Mouse (Mus musculus) bone marrow, adult 2 months (tissue): ENCODE data around the gene Tmco5.

Experiments used
- CTCF ChIP-seq: fragments of 200-500 bp; IDR thresholded peaks from 2 replicates; pipeline ENCODE4 v1.5.1; 2011; ENCODE audit warnings: low read length, control low read depth; ENCODE audit not compliant: control insufficient read depth, insufficient read depth
- POLR2A ChIP-seq: fragments of 200-500 bp; IDR thresholded peaks from 2 replicates; pipeline ENCODE4 v1.6.1; 2011; ENCODE audit warnings: low read depth, mild to moderate bottlenecking, control low read depth, low read length, borderline replicate concordance; ENCODE audit not compliant: control insufficient read depth

GRCm38 (mm10) chr2:116912334-116913070 is 34.0 kb downstream of the Tmco5 start:
- no peak for TF ChIP-seq POLR2A
- TF ChIP-seq CTCF, result no peak
